Mouse (Mus musculus) heart, adult 2 months (tissue): Measurements from ENCODE around the gene Gps2. TPM values are rescaled to one million over a fixed set of nuclear protein-coding genes. Genes with fewer than 3 reads are reported as not detected.

Experiments used
- DNase-seq, 2 experiments: peaks; one replicate each; pipeline ENCODE4 v3.0.0; 2021
- H3K27ac ChIP-seq: fragments of 200-600 bp; 2 replicates; pipeline ENCODE4 v1.8.1; 2022
- H3K27me3 ChIP-seq: fragments of 200-500 bp; 2 replicates; pipeline ENCODE4 v1.6.1; 2012; ENCODE audit warnings: mild to moderate bottlenecking, low read length, inconsistent platforms, mixed read lengths; ENCODE audit not compliant: control insufficient read depth, insufficient read depth
- H3K36me3 ChIP-seq: fragments of 200-500 bp; 2 replicates; pipeline ENCODE4 v1.6.1; 2012; ENCODE audit warnings: low read length, inconsistent platforms; ENCODE audit not compliant: control insufficient read depth, insufficient read depth
- H3K4me1 ChIP-seq: fragments of 200-500 bp; 2 replicates; pipeline ENCODE4 v1.6.1; 2011; ENCODE audit warnings: low read length; ENCODE audit not compliant: control insufficient read depth, insufficient read depth
- H3K4me3 ChIP-seq: fragments of 200-600 bp; 2 replicates; pipeline ENCODE4 v1.8.1; 2022
- H3K79me2 ChIP-seq: fragments of 200-500 bp; replicated peaks from 2 replicates; pipeline ENCODE4 v1.6.1; 2012; ENCODE audit warnings: mild to moderate bottlenecking, inconsistent platforms, low read length, moderate library complexity, mixed read lengths; ENCODE audit not compliant: control insufficient read depth, insufficient read depth
- H3K9ac ChIP-seq: fragments of 200-500 bp; 2 replicates; pipeline ENCODE4 v1.6.1; 2012; ENCODE audit warnings: low read depth, mild to moderate bottlenecking, control low read depth, inconsistent platforms, low read length, mixed read lengths
- CTCF ChIP-seq: fragments of 200-600 bp; IDR thresholded peaks from 2 replicates; pipeline ENCODE4 v1.8.1; 2022; ENCODE audit warnings: antibody characterized with exemption, mild to moderate bottlenecking, moderate library complexity
- EP300 ChIP-seq: fragments of 200-500 bp; IDR thresholded peaks from 2 replicates; pipeline ENCODE4 v1.6.1; 2011; ENCODE audit warnings: low read depth, low read length, control low read depth; ENCODE audit not compliant: insufficient read depth
- POLR2A ChIP-seq: fragments of 200-500 bp; IDR thresholded peaks from 2 replicates; pipeline ENCODE4 v1.6.1; 2011; ENCODE audit warnings: mild to moderate bottlenecking, low read depth, low read length, control low read depth; ENCODE audit not compliant: insufficient read depth
- WGBS: fragments of 180-500 bp; shearing (Covaris S2); methylation state at CpG from one replicate; pipeline ENCODE4 v1.1.7; 2018; 5-methylcytosine and 5-hydroxymethylcytosine counted together
- intact Hi-C: fragments of 180-260 bp; cut with DNase I; formaldehyde crosslinking; loops from one replicate; pipeline ENCODE4 v1.15.1; 2025
- microRNA-seq, 2 experiments: library from miRNA; unstranded; fragments of <30 nt; microRNA quantifications; one replicate each; pipeline ENCODE4 v1.2.0; 2021
- polyA plus RNA-seq: library from polyadenylated mRNA; depleted of rRNA; stranded (reverse); fragments of >200 nt; gene quantifications from 2 replicates; pipeline ENCODE4 v1.2.3, GENCODE M21; 2012; rRNA removed
- total RNA-seq, 2 experiments: library from RNA; stranded (reverse); gene quantifications; 2 replicates each; pipeline ENCODE4 v1.2.3; 2021

Gene Gps2
- total and polyA plus RNA-seq, 3 experiments = 27.2 to 63.9 (median 28.4) TPM

- TF ChIP-seq POLR2A (no peak), EP300 (no peak), CTCF (no peak)
- Histone ChIP-seq H3K4me3 (no peak overlapping the region), H3K27ac (no peak overlapping the region), H3K79me2 (no peaks in the 10 kb centered on the region), H3K9ac (no peak overlapping the region), H3K36me3 (no peaks in the 10 kb centered on the region), H3K27me3 (peaks cover 11% of the 10 kb centered on the region), H3K4me1 (peaks cover 2% of the 10 kb centered on the region; the same call in 1 of the 2 replicates)
- WGBS = 10% methylated on average over 49 of the region's 49 CpGs
- no peak for DNase-seq
- intact Hi-C loops = no loop called here
Measured at GRCm38 (mm10) chr11:69965271-69966005, 51.8 kb downstream of the Gps2 start.

Small RNAs within 50 kb of the gene (microRNA-seq; reads per million reads assigned to microRNA genes)
- gene Mir6924 = 0 to 0.56 reads per million in 2 experiments

Other genes starting within 250 kb of the Gps2 start
Only the 30 nearest of the 39 such genes appear.
- gene Polr2a, start 155.3 kb upstream of the Gps2 start, total RNA-seq = 10 to 100 TPM; 25.3 to 30.4 TPM
- gene Polr2a, start 155.3 kb upstream of the Gps2 start, polyA plus RNA-seq = 15.6 and 20.2 TPM in 2 replicates
- gene Slc35g3, start 151.9 kb upstream of the Gps2 start, total RNA-seq = not detected
- 0.35 TPM in 1 of 2 replicates, not detected in the other for gene Slc35g3, start 151.9 kb upstream of the Gps2 start, polyA plus RNA-seq
- 10 to 100 TPM; 42.9 to 47.9 TPM for gene Zbtb4, start 148.0 kb upstream of the Gps2 start, total RNA-seq
- 19.8 and 25.4 TPM in 2 replicates for gene Zbtb4, start 148.0 kb upstream of the Gps2 start, polyA plus RNA-seq
- 1 to 10 TPM; 4.1 TPM for gene Chrnb1, start 117.9 kb upstream of the Gps2 start, total RNA-seq
- gene Chrnb1, start 117.9 kb upstream of the Gps2 start, polyA plus RNA-seq = 10.3 and 16.4 TPM in 2 replicates
- gene Fgf11, start 112.0 kb upstream of the Gps2 start, total RNA-seq = 1 to 10 TPM; 1.9 to 2.5 TPM
- 3.3 and 4.3 TPM in 2 replicates for gene Fgf11, start 112.0 kb upstream of the Gps2 start, polyA plus RNA-seq
- gene Tmem102, start 108.3 kb upstream of the Gps2 start, total RNA-seq = under 1 TPM; 0.25 to 0.29 TPM
- gene Tmem102, start 108.3 kb upstream of the Gps2 start, polyA plus RNA-seq = 0.44 and 0.47 TPM in 2 replicates
- not detected for gene Gm39566, start 98.6 kb upstream of the Gps2 start, total RNA-seq
- 0.02 and 0.09 TPM in 2 replicates for gene Gm39566, start 98.6 kb upstream of the Gps2 start, polyA plus RNA-seq
- not detected for gene Spem2, start 95.4 kb upstream of the Gps2 start, total RNA-seq
- 0.15 and 0.20 TPM in 2 replicates for gene Spem2, start 95.4 kb upstream of the Gps2 start, polyA plus RNA-seq
- not detected for gene Spem1, start 91.7 kb upstream of the Gps2 start, total RNA-seq
- gene Spem1, start 91.7 kb upstream of the Gps2 start, polyA plus RNA-seq = 0.23 and 0.32 TPM in 2 replicates
- 1 to 10 TPM; 3.4 to 5.0 TPM for gene Nlgn2, start 76.1 kb upstream of the Gps2 start, total RNA-seq
- gene Nlgn2, start 76.1 kb upstream of the Gps2 start, polyA plus RNA-seq = 6.0 and 6.7 TPM in 2 replicates
- gene Tmem256, start 75.4 kb upstream of the Gps2 start, total RNA-seq = 100 to 1,000 TPM; 214 to 254 TPM
- gene Tmem256, start 75.4 kb upstream of the Gps2 start, polyA plus RNA-seq = 308 and 350 TPM in 2 replicates
- gene Plscr3, start 67.5 kb upstream of the Gps2 start, total RNA-seq = 10 to 100 TPM; 21.2 to 22.4 TPM
- 45.3 and 48.3 TPM in 2 replicates for gene Plscr3, start 67.5 kb upstream of the Gps2 start, polyA plus RNA-seq
- not detected for gene Tnk1, start 55.2 kb upstream of the Gps2 start, total RNA-seq
- gene Tnk1, start 55.2 kb upstream of the Gps2 start, polyA plus RNA-seq = 0.20 and 0.68 TPM in 2 replicates
- not detected for gene Tmem95, start 35.9 kb upstream of the Gps2 start, total RNA-seq
- not detected in 2 replicates for gene Tmem95, start 35.9 kb upstream of the Gps2 start, polyA plus RNA-seq
- gene Kctd11, start 32.5 kb upstream of the Gps2 start, total RNA-seq = 1 to 10 TPM; 2.3 to 2.6 TPM
- 2.9 TPM in 2 replicates for gene Kctd11, start 32.5 kb upstream of the Gps2 start, polyA plus RNA-seq
- gene Acap1, start 18.3 kb upstream of the Gps2 start, total RNA-seq = 1 to 10 TPM in 1 of 2 experiments, under 1 TPM in 1; 0.65 to 1.1 TPM
- gene Acap1, start 18.3 kb upstream of the Gps2 start, polyA plus RNA-seq = 1.7 and 3.3 TPM in 2 replicates
- gene 2810408A11Rik, start 12.9 kb upstream of the Gps2 start, total RNA-seq = under 1 TPM; 0.23 to 0.34 TPM
- 0.15 and 0.41 TPM in 2 replicates for gene 2810408A11Rik, start 12.9 kb upstream of the Gps2 start, polyA plus RNA-seq
- 10 to 100 TPM; 42.6 to 47.1 TPM for gene Neurl4, start 12.8 kb upstream of the Gps2 start, total RNA-seq
- 31.5 and 54.1 TPM in 2 replicates for gene Neurl4, start 12.8 kb upstream of the Gps2 start, polyA plus RNA-seq
- gene Eif5a, start 8.1 kb downstream of the Gps2 start, total RNA-seq = 100 to 1,000 TPM; 397 to 444 TPM
- 360 and 540 TPM in 2 replicates for gene Eif5a, start 8.1 kb downstream of the Gps2 start, polyA plus RNA-seq
- gene Ybx2, start 21.9 kb downstream of the Gps2 start, total RNA-seq = 10 to 100 TPM; 16.7 to 22.6 TPM
- 64.2 and 66.2 TPM in 2 replicates for gene Ybx2, start 21.9 kb downstream of the Gps2 start, polyA plus RNA-seq
- gene Slc2a4, start 34.3 kb downstream of the Gps2 start, total RNA-seq = 100 to 1,000 TPM; 363 to 456 TPM
- gene Slc2a4, start 34.3 kb downstream of the Gps2 start, polyA plus RNA-seq = 516 and 737 TPM in 2 replicates
- not detected for gene Cldn7, start 50.9 kb downstream of the Gps2 start, total RNA-seq
- gene Cldn7, start 50.9 kb downstream of the Gps2 start, polyA plus RNA-seq = 0.50 and 3.5 TPM in 2 replicates
- gene Ctdnep1, start 67.3 kb downstream of the Gps2 start, total RNA-seq = 100 to 1,000 TPM; 143 to 144 TPM
- 138 and 190 TPM in 2 replicates for gene Ctdnep1, start 67.3 kb downstream of the Gps2 start, polyA plus RNA-seq
- 10 to 100 TPM; 39.0 to 42.2 TPM for gene Elp5, start 68.6 kb downstream of the Gps2 start, total RNA-seq
- gene Elp5, start 68.6 kb downstream of the Gps2 start, polyA plus RNA-seq = 61.6 and 78.5 TPM in 2 replicates
- 100 to 1,000 TPM; 284 to 340 TPM for gene Gabarap, start 77.3 kb downstream of the Gps2 start, total RNA-seq
- 469 and 750 TPM in 2 replicates for gene Gabarap, start 77.3 kb downstream of the Gps2 start, polyA plus RNA-seq
- gene Phf23, start 81.9 kb downstream of the Gps2 start, total RNA-seq = 10 to 100 TPM; 18.1 to 22.8 TPM
- gene Phf23, start 81.9 kb downstream of the Gps2 start, polyA plus RNA-seq = 11.5 and 17.6 TPM in 2 replicates
- gene Dvl2, start 86.7 kb downstream of the Gps2 start, total RNA-seq = 1 to 10 TPM; 4.1 to 4.9 TPM
- gene Dvl2, start 86.7 kb downstream of the Gps2 start, polyA plus RNA-seq = 6.1 and 7.4 TPM in 2 replicates
- 1,000 to 10,000 TPM; 1,139 to 1,355 TPM for gene Acadvl, start 101.5 kb downstream of the Gps2 start, total RNA-seq
- gene Acadvl, start 101.5 kb downstream of the Gps2 start, polyA plus RNA-seq = 701 and 889 TPM in 2 replicates
- 1 to 10 TPM; 5.2 to 5.7 TPM for gene Dlg4, start 103.1 kb downstream of the Gps2 start, total RNA-seq
- gene Dlg4, start 103.1 kb downstream of the Gps2 start, polyA plus RNA-seq = 6.9 and 9.8 TPM in 2 replicates
- gene Asgr1, start 140.2 kb downstream of the Gps2 start, total RNA-seq = not detected
- gene Asgr1, start 140.2 kb downstream of the Gps2 start, polyA plus RNA-seq = 0.50 TPM in 1 of 2 replicates, not detected in the other